Mouse (Mus musculus) lung, postnatal 0 days (tissue): ENCODE data around the gene Psrc1.

Experiments
- CTCF ChIP-seq: IDR thresholded peaks from 2 replicates; pipeline ENCODE4 v1.5.1; 2016; ENCODE audit warnings: antibody characterized with exemption, mild to moderate bottlenecking
- EP300 ChIP-seq: IDR thresholded peaks from 2 replicates; pipeline ENCODE4 v1.6.1; 2016; ENCODE audit warnings: antibody characterized with exemption, mild to moderate bottlenecking, control low read depth

- TF ChIP-seq CTCF: no peak
- no peak for TF ChIP-seq EP300
Observed at GRCm38 (mm10) chr3:108355245-108355644, 28.4 kb upstream of the Psrc1 start.
